In the genomic region with DNA sequence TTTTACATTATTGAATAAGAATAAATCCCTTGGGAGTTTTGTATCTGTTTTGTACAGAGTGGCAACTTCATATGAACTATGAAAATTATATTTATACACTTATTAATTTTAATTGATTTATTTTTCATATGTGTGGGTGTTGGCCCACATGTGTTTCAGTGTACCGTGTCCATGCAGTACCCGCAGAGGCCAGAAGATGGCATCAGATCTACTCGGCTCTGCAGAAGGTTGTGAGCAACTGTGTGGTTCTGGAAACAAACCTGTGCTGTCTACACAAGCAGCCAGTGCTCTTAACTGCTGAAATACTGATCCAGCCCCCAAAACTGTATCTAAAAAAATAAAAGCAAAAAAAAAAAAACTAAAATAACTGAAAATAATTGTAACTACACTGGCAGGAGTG, we compare ENCODE assay signal across 9 mouse cellular contexts. TPM values are rescaled to one million over a fixed set of nuclear protein-coding genes. Genes with fewer than 3 reads are reported as not detected.
DNase-seq lines count a peak whose midpoint lies in the region; ATAC-seq and TF ChIP-seq lines count a peak whose summit lies in the region.
"Had no signal": no experiment of that assay in that cellular context is flagged by ENCODE, and none has a peak within 500 bp of the region (broad histone marks: within the 10 kb centered on the region; RNA-seq: fewer than 3 reads in every experiment).

No protein-coding gene starts in this region.

- H3K27me3 ChIP-seq in intestine, embryonic 14.5 days (replicated peaks; ENCODE audit: control insufficient read depth, insufficient read depth, low read length): no peaks in the 10 kb centered on the region
- H3K27me3 ChIP-seq in intestine, embryonic 15.5 days (replicated peaks): no peaks in the 10 kb centered on the region
- H3K27me3 ChIP-seq in embryonic facial prominence, embryonic 14.5 days (replicated peaks; ENCODE audit: control insufficient read depth, insufficient read depth, low read length): no peaks in the 10 kb centered on the region
- H3K27me3 ChIP-seq in limb, embryonic 10.5 days (ENCODE audit: low read depth, poor library complexity, severe bottlenecking): no peaks in the 10 kb centered on the region
- no peaks in the 10 kb centered on the region for H3K27me3 ChIP-seq in thymus, adult 2 months (ENCODE audit: control insufficient read depth, insufficient read depth, low read length)

- H3K4me3 ChIP-seq in intestine, embryonic 14.5 days (ENCODE audit: low read depth, low read length): no peak overlapping the region
- no peak overlapping the region for H3K4me3 ChIP-seq in intestine, embryonic 15.5 days (replicated peaks)
- H3K4me3 ChIP-seq in embryonic facial prominence, embryonic 14.5 days (ENCODE audit: low read depth, low read length): no peak overlapping the region
- H3K4me3 ChIP-seq in limb, embryonic 10.5 days: no peak overlapping the region
- H3K4me3 ChIP-seq in thymus, adult 2 months (ENCODE audit: control insufficient read depth, insufficient read depth, low read length): no peak overlapping the region
- H3K4me3 ChIP-seq: myocyte had no signal

- ATAC-seq in intestine, embryonic 14.5 days (replicated peaks; ENCODE audit: low FRiP score, low TSS enrichment, low read depth): no peak
- no peak for ATAC-seq in intestine, embryonic 15.5 days
- ATAC-seq in embryonic facial prominence, embryonic 14.5 days (ENCODE audit: low read depth): no peak
- ATAC-seq in neutrophil, adult 5-6 weeks (ENCODE audit: extremely low read depth, insufficient number of reproducible peaks, low FRiP score, poor library complexity, severe bottlenecking): peak; percentile 58; the same call in 1 of the 2 replicates

- no peak for TF ChIP-seq CTCF in thymus, adult 2 months (IDR thresholded peaks at IDR 0.05; ENCODE audit: borderline replicate concordance, control insufficient read depth, extremely low read depth, insufficient read depth, low read length, poor library complexity)

- no peak for TF ChIP-seq POLR2A in thymus, adult 2 months (IDR thresholded peaks at IDR 0.05; ENCODE audit: control insufficient read depth, extremely low read depth, insufficient read depth, low read length, poor library complexity)

- H3K27ac ChIP-seq in intestine, embryonic 14.5 days (ENCODE audit: low read depth): no peak overlapping the region
- no peak overlapping the region for H3K27ac ChIP-seq in intestine, embryonic 15.5 days
- H3K27ac ChIP-seq in embryonic facial prominence, embryonic 14.5 days (replicated peaks; ENCODE audit: low read depth, low read length): no peak overlapping the region
- no peak overlapping the region for H3K27ac ChIP-seq in limb, embryonic 10.5 days
- no peak overlapping the region for H3K27ac ChIP-seq in thymus, adult 2 months (ENCODE audit: control insufficient read depth, insufficient read depth, low read length)

- WGBS in intestine, embryonic 14.5 days: 7% methylated on average over 3 of the region's 3 CpGs
- WGBS in intestine, embryonic 15.5 days: 12% methylated on average over 3 of the region's 3 CpGs
- 16% methylated on average over 3 of the region's 3 CpGs for WGBS in embryonic facial prominence, embryonic 14.5 days
- 6% methylated on average over 3 of the region's 3 CpGs for WGBS in limb, embryonic 10.5 days
- 2% methylated on average over 3 of the region's 3 CpGs for WGBS in thymus, adult 2 months

- no peak overlapping the region for H3K4me2 ChIP-seq in intestine, embryonic 14.5 days (ENCODE audit: low read length)
- no peak overlapping the region for H3K4me2 ChIP-seq in intestine, embryonic 15.5 days (replicated peaks)
- H3K4me2 ChIP-seq in embryonic facial prominence, embryonic 14.5 days (ENCODE audit: low read depth, low read length): no peak overlapping the region

- no peaks in the 10 kb centered on the region for H3K4me1 ChIP-seq in intestine, embryonic 14.5 days (replicated peaks; ENCODE audit: control insufficient read depth, insufficient read depth, low read length)
- no peaks in the 10 kb centered on the region for H3K4me1 ChIP-seq in intestine, embryonic 15.5 days (replicated peaks)
- no peaks in the 10 kb centered on the region for H3K4me1 ChIP-seq in embryonic facial prominence, embryonic 14.5 days (ENCODE audit: control insufficient read depth, insufficient read depth, low read length)
- H3K4me1 ChIP-seq in limb, embryonic 10.5 days: no peaks in the 10 kb centered on the region
- H3K4me1 ChIP-seq in thymus, adult 2 months (replicated peaks; ENCODE audit: control insufficient read depth, insufficient read depth, low read length): no peaks in the 10 kb centered on the region

- H3K9me3 ChIP-seq in intestine, embryonic 14.5 days (ENCODE audit: control insufficient read depth, low read length): no peaks in the 10 kb centered on the region
- no peaks in the 10 kb centered on the region for H3K9me3 ChIP-seq in intestine, embryonic 15.5 days
- no peaks in the 10 kb centered on the region for H3K9me3 ChIP-seq in embryonic facial prominence, embryonic 14.5 days (ENCODE audit: control insufficient read depth, low read length)
- H3K9me3 ChIP-seq in limb, embryonic 10.5 days (replicated peaks): no peaks in the 10 kb centered on the region

- peak; percentile 80 for DNase-seq in intestine, embryonic 14.5 days (ENCODE audit: low spot score)
- DNase-seq in adrenal gland, postnatal 14 days: peak; percentile 54
- peak; percentile 24 for DNase-seq in embryonic facial prominence, embryonic 14.5 days (ENCODE audit: low spot score)
- peak; percentile 6 for DNase-seq in hindlimb bud, embryonic 11.5 days (ENCODE audit: extremely low spot score, low read depth, low spot score)
- peak; percentile 64 for DNase-seq in limb, embryonic 10.5 days (ENCODE audit: low spot score)
- peak; percentile 58 for DNase-seq in thymus, adult 2 months

- no peaks in the 10 kb centered on the region for H3K36me3 ChIP-seq in intestine, embryonic 14.5 days (ENCODE audit: control insufficient read depth, insufficient read depth, low read length)
- no peaks in the 10 kb centered on the region for H3K36me3 ChIP-seq in intestine, embryonic 15.5 days
- no peaks in the 10 kb centered on the region for H3K36me3 ChIP-seq in embryonic facial prominence, embryonic 14.5 days (ENCODE audit: control insufficient read depth, insufficient read depth, low read length)
- H3K36me3 ChIP-seq in limb, embryonic 10.5 days: no peaks in the 10 kb centered on the region
- no peaks in the 10 kb centered on the region for H3K36me3 ChIP-seq in thymus, adult 2 months (ENCODE audit: control insufficient read depth, insufficient read depth, low read length)

- H3K9ac ChIP-seq in intestine, embryonic 14.5 days (ENCODE audit: low read length): no peak overlapping the region
- H3K9ac ChIP-seq in intestine, embryonic 15.5 days: no peak overlapping the region
- H3K9ac ChIP-seq in embryonic facial prominence, embryonic 14.5 days (ENCODE audit: low read depth, low read length): no peak overlapping the region

RNA-seq across cellular contexts. Expression of a gene that starts 6.7 kb away (rescaled TPM):
- not detected in 2 replicates for polyA plus RNA-seq in intestine, embryonic 14.5 days (2014; fragmentation: Nextera tagmentation; extraction: Ambion mirVana)
- polyA plus RNA-seq in intestine, embryonic 15.5 days (2015; fragmentation: Nextera tagmentation; extraction: Ambion mirVana): not detected in 2 replicates
- not detected in 2 replicates for total RNA-seq in adrenal gland, postnatal 14 days (2021)
- not detected in 2 replicates for polyA plus RNA-seq in embryonic facial prominence, embryonic 14.5 days (2014; fragmentation: Nextera tagmentation; extraction: Ambion mirVana)
- not detected in 2 replicates for polyA plus RNA-seq in limb, embryonic 10.5 days (2016; fragmentation: Nextera tagmentation; extraction: Ambion mirVana)
- not detected in 2 replicates for total RNA-seq in neutrophil, adult 5-6 weeks (2017)
- not detected in 2 replicates for polyA plus RNA-seq in thymus, adult 2 months (2012; rRNA removed)
- polyA plus RNA-seq: myocyte had no signal

RNA-seq across cellular contexts. Expression of a gene that starts 18.1 kb away (rescaled TPM):
- 0.35 TPM in 1 of 2 replicates, not detected in the other for polyA plus RNA-seq in intestine, embryonic 14.5 days (2014; fragmentation: Nextera tagmentation; extraction: Ambion mirVana)
- 0.14 TPM in 1 of 2 replicates, not detected in the other for polyA plus RNA-seq in intestine, embryonic 15.5 days (2015; fragmentation: Nextera tagmentation; extraction: Ambion mirVana)
- not detected in 2 replicates for total RNA-seq in adrenal gland, postnatal 14 days (2021)
- polyA plus RNA-seq in embryonic facial prominence, embryonic 14.5 days (2014; fragmentation: Nextera tagmentation; extraction: Ambion mirVana): not detected in 2 replicates
- polyA plus RNA-seq in limb, embryonic 10.5 days (2016; fragmentation: Nextera tagmentation; extraction: Ambion mirVana): 0.14 TPM in 1 of 2 replicates, not detected in the other
- total RNA-seq in neutrophil, adult 5-6 weeks (2017): not detected in 2 replicates
- 0.09 TPM in 1 of 2 replicates, not detected in the other for polyA plus RNA-seq in thymus, adult 2 months (2012; rRNA removed)

Comparison
In these comparisons a context has a peak if more than half of its experiments do, and no peak if none do; other contexts are left out.
1. DNase-seq: peak in every context shown above with its lines; median percentile 80 in intestine, embryonic 14.5 days; 64 in limb, embryonic 10.5 days; 58 in thymus, adult 2 months; 54 in adrenal gland, postnatal 14 days; 24 in embryonic facial prominence, embryonic 14.5 days; 6 in hindlimb bud, embryonic 11.5 days.